Mouse (Mus musculus): Measurements from ENCODE around the gene Tmem115. TPM values are rescaled to one million over a fixed set of nuclear protein-coding genes. Genes with fewer than 3 reads are reported as not detected.

The Tmem115 gene
- polyA plus RNA-seq, 1 experiment = 0.88 TPM

DNA sequence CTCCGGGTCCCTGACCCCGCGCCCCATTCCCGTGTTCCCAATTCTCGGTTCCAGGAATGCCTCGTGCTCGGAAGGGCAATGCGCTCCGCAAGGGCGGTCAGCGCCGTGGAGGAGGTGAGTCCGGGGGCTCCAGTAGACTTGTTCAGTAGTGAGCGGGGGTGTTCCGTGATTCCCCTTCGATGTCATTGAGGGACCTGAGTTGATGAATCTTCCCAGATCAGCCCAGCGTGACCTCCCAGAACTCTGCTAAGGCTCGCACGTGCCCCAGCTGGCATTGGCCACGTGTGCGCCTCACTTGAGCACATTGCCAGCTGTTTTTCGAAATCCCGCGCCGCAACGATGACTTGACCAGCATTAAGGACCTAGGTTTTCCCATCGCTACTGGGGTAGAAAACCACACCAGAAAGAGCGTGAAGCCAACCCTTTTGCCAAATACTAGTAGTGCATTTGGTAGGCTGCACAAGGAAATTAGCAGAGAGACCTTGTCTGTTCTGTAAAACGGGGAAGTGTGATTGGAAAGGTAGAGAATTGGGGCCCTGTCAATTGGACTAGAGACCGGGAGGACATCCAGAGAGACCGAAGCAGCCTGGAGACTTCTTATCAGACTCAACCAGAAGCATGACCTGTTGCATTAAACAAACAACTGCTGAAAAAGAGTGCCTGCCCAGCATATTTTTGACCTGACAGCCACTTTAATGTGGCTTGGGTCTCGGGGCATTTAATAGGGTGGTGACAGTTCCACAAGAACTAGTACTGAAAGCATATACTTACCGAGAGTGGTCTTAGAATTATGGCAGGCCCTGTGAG is 54.3 kb downstream of the Tmem115 start:
- peaks cover 81% of the 10 kb centered on the region for H3K4me1 ChIP-seq (ENCODE audit: control insufficient read depth)
- H3K4me3 ChIP-seq (replicated peaks) = peak overlapping the region; percentile 78
- no peaks in the 10 kb centered on the region; the same call in 1 of the 2 replicates for H3K27me3 ChIP-seq (ENCODE audit: control insufficient read depth)
- peaks cover 82% of the 10 kb centered on the region for H3K36me3 ChIP-seq (ENCODE audit: control insufficient read depth)
- no peaks in the 10 kb centered on the region for H3K9me3 ChIP-seq (ENCODE audit: control insufficient read depth, low read length)
- TF ChIP-seq TAL1 (IDR thresholded peaks at IDR 0.05; ENCODE audit: low read length) = peak; percentile 72
- peak; percentile 43 for TF ChIP-seq GATA1 (IDR thresholded peaks at IDR 0.05; ENCODE audit: low read length)

Other genes with a start within 250 kb of the Tmem115 start
- gene Mapkapk3, start 244.1 kb upstream of the Tmem115 start, polyA plus RNA-seq (2012) = 0.11 TPM in 2 replicates
- gene Cish, start 237.9 kb upstream of the Tmem115 start, polyA plus RNA-seq (2012) = 1.9 and 4.1 TPM in 2 replicates
- 0.24 and 0.32 TPM in 2 replicates for gene Hemk1, start 195.6 kb upstream of the Tmem115 start, polyA plus RNA-seq (2012)
- not detected in 2 replicates for gene 6430571L13Rik, start 193.3 kb upstream of the Tmem115 start, polyA plus RNA-seq (2012)
- gene Cacna2d2, start 134.3 kb upstream of the Tmem115 start, polyA plus RNA-seq (2012) = not detected in 2 replicates
- 0.06 and 0.29 TPM in 2 replicates for gene Cyb561d2, start 8.2 kb downstream of the Tmem115 start, polyA plus RNA-seq (2012)
- gene Nprl2, start 8.3 kb downstream of the Tmem115 start, polyA plus RNA-seq (2012) = 0.03 and 0.25 TPM in 2 replicates
- 0.13 TPM in 1 of 2 replicates, not detected in the other for gene Zmynd10, start 13.4 kb downstream of the Tmem115 start, polyA plus RNA-seq (2012)
- 1.9 and 2.0 TPM in 2 replicates for gene Rassf1, start 17.6 kb downstream of the Tmem115 start, polyA plus RNA-seq (2012)
- 3.7 and 5.3 TPM in 2 replicates for gene Tusc2, start 29.3 kb downstream of the Tmem115 start, polyA plus RNA-seq (2012)
- gene Hyal2, start 34.0 kb downstream of the Tmem115 start, polyA plus RNA-seq (2012) = 4.1 and 5.4 TPM in 2 replicates
- 0.53 and 0.54 TPM in 2 replicates for gene Hyal1, start 43.0 kb downstream of the Tmem115 start, polyA plus RNA-seq (2012)
- 10.1 and 11.4 TPM in 2 replicates for gene Naa80, start 44.9 kb downstream of the Tmem115 start, polyA plus RNA-seq (2012)
- gene Hyal3, start 46.9 kb downstream of the Tmem115 start, polyA plus RNA-seq (2012) = 0.34 TPM in 1 of 2 replicates, not detected in the other
- 79.9 and 91.3 TPM in 2 replicates for gene Ifrd2, start 53.7 kb downstream of the Tmem115 start, polyA plus RNA-seq (2012)
- gene Sema3b, start 75.3 kb downstream of the Tmem115 start, polyA plus RNA-seq (2012) = not detected in 2 replicates
- 75.1 and 87.2 TPM in 2 replicates for gene Gnai2, start 101.4 kb downstream of the Tmem115 start, polyA plus RNA-seq (2012)
- 0.02 and 0.05 TPM in 2 replicates for gene Slc38a3, start 135.6 kb downstream of the Tmem115 start, polyA plus RNA-seq (2012)
- gene Gnat1, start 145.8 kb downstream of the Tmem115 start, polyA plus RNA-seq (2012) = not detected in 2 replicates
- gene Sema3f, start 176.5 kb downstream of the Tmem115 start, polyA plus RNA-seq (2012) = 0.08 TPM in 1 of 2 replicates, not detected in the other
- gene Rbm5, start 237.1 kb downstream of the Tmem115 start, polyA plus RNA-seq (2012) = 0.76 and 1.6 TPM in 2 replicates